Mouse (Mus musculus) lung, postnatal 0 days (tissue): ENCODE data around the gene Dynlt1f.
"Not testable (repeated sequence)": the region's sequence is repeated elsewhere in the genome, so short reads cannot be mapped to it uniquely, and the experiment has no call there.

Experiments used
- CTCF ChIP-seq: IDR thresholded peaks from 2 replicates; pipeline ENCODE4 v1.5.1; 2016; ENCODE audit warnings: antibody characterized with exemption, mild to moderate bottlenecking
- EP300 ChIP-seq: IDR thresholded peaks from 2 replicates; pipeline ENCODE4 v1.6.1; 2016; ENCODE audit warnings: antibody characterized with exemption, mild to moderate bottlenecking, control low read depth

DNA sequence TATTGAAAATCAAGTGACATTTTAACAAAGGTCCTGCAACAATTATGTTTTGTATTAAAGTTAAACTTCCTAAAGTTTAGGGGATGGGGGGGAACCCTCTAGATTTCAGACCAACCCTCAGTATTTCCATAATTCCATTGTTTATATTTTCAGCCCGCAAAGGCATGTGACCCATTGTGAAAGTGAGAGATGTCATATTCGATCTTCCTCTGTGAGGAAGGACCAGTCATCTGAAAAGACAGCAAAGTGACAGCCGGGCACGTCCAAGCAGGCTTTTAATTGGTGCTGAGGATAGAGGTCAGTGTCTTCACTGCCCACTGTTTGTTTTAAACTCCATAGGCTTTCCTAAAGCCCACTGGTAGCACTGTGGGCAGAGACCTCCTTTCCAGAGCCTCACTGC, 26.0 kb upstream of the Dynlt1f start:
- not testable (repeated sequence) for TF ChIP-seq CTCF, EP300
